Mouse (Mus musculus) olfactory bulb, adult 2 months (tissue): Measurements from ENCODE around the gene Crim1.

Experiments used
- CTCF ChIP-seq: fragments of 200-500 bp; IDR thresholded peaks from 2 replicates; pipeline ENCODE4 v1.5.1; 2012; ENCODE audit warnings: low read depth, mild to moderate bottlenecking, low read length, moderate library complexity; ENCODE audit not compliant: insufficient read depth
- POLR2A ChIP-seq: fragments of 200-500 bp; IDR thresholded peaks from 2 replicates; pipeline ENCODE4 v1.6.1; 2012; ENCODE audit warnings: mild to moderate bottlenecking, low read depth, low read length, moderate library complexity; ENCODE audit not compliant: insufficient read depth

DNA sequence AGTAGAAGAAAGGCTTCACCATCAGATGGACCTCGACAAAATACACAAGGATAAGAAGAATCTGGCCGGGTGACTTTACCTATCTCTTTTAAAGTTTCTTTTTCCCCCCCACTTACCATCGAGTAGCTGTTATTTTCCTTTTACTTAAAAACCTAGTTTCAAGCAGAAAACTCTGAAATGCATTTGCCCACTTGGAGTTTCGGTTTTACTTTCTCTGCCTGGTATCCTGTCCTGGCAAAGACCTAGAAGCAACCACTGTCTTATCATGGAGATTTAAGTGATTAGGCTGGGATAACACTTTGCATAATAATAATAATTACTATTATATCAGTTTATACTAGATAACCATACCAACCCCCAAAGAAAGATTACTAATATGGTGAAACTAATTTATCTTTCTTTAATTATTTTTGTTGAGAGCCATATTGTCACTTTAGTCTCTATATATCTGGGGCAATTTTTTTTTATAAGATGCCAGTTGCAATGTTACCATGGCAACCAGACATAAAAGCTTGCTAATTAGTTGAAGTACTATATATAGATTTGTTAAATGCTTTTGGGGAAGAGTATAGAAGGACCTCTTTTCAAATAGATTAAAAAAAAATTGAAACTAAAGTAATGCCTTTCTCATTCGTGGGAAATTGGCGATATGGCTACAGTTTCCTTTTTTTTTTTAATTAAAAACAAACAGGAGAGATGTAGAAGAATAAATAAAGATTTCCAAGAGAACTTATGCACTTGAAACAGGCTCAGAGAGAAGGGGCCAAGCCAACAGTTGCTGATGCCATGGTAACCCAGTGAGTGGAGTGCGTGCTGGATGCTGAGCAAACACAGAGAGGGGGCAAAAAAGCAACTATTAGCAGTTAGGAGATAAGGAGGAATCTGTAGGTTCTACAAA is 74.8 kb downstream of the Crim1 start:
- no peak for TF ChIP-seq POLR2A
- TF ChIP-seq CTCF, result no peak
